Comparison of ENCODE assay signal across 26 mouse cellular contexts in the genomic region with DNA sequence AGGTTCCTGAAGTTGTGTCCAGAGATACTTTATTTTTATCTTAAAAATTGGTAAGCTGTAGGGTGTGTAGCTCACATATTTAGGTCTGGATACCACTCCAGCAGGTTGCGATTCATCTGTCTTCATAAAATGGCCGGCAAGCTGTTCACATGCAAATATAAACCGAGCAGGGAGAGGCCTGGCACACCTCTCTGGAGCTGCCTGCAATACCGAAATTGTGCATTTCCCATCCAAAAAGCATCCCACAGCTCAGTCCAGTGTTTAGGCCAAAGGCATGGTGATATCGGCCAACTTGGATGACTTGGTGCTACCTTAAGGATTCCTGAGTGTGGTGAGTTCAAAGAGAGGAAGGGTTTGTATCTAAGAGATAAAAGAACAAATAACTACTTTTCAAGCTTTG.
A peak's percentile ranks its signal among the peaks of the same experiment; 100 is the strongest.
DNase-seq lines count a peak whose midpoint lies in the region; ATAC-seq lines count a peak whose summit lies in the region.
"Had no signal": no experiment of that assay in that cellular context is flagged by ENCODE, and none has a peak within 500 bp of the region (broad histone marks: within the 10 kb centered on the region; RNA-seq: fewer than 3 reads in every experiment).

No protein-coding gene starts in this region.

- 0 out of 2 replicates have a peak, but pooled peaks have one; percentile 49 for ATAC-seq in forebrain, embryonic 16.5 days
- ATAC-seq in forebrain, embryonic 13.5 days, result no peak
- ATAC-seq in CD4-positive, CD25-positive, alpha-beta regulatory T cell, adult 4 months, result no peak
- ATAC-seq: forebrain, embryonic 14.5 days; liver, postnatal 0 days; lung, postnatal 0 days; Patski had no signal

- H3K36me3 ChIP-seq in forebrain, embryonic 16.5 days (ENCODE audit: control insufficient read depth, insufficient read depth), result no peaks in the 10 kb centered on the region
- H3K36me3 ChIP-seq in forebrain, embryonic 13.5 days (ENCODE audit: poor library complexity, severe bottlenecking), result 0 out of 2 replicates have a peak, but pooled peaks cover 4% of the 10 kb centered on the region
- H3K36me3 ChIP-seq: hindbrain, embryonic 13.5 days; midbrain, embryonic 12.5 days; stomach, embryonic 15.5 days had no signal

- 61% methylated on average over 5 of the region's 5 CpGs for WGBS in forebrain, embryonic 16.5 days
- 79% methylated on average over 5 of the region's 5 CpGs for WGBS in forebrain, embryonic 13.5 days

- no peak overlapping the region for H3K27ac ChIP-seq in forebrain, embryonic 16.5 days (ENCODE audit: low read length)
- H3K27ac ChIP-seq in forebrain, embryonic 13.5 days, result no peak overlapping the region
- H3K27ac ChIP-seq: hindbrain, embryonic 13.5 days; left cerebral cortex, adult 2 months; limb, embryonic 12.5 days; midbrain, embryonic 12.5 days; stomach, embryonic 15.5 days had no signal

- no peak overlapping the region for H3K4me3 ChIP-seq in forebrain, embryonic 16.5 days (replicated peaks; ENCODE audit: low read length)
- no peak overlapping the region for H3K4me3 ChIP-seq in forebrain, embryonic 13.5 days
- H3K4me3 ChIP-seq: hindbrain, embryonic 13.5 days; left cerebral cortex, adult 2 months; limb, embryonic 12.5 days; midbrain, embryonic 12.5 days; stomach, embryonic 15.5 days had no signal

- H3K9ac ChIP-seq in forebrain, embryonic 16.5 days (replicated peaks; ENCODE audit: low read depth, low read length), result no peak overlapping the region
- H3K9ac ChIP-seq in forebrain, embryonic 13.5 days, result no peak overlapping the region
- H3K9ac ChIP-seq: hindbrain, embryonic 13.5 days; limb, embryonic 12.5 days; liver, postnatal 0 days; midbrain, embryonic 12.5 days; stomach, embryonic 15.5 days had no signal

- peaks cover 10% of the 10 kb centered on the region for H3K4me1 ChIP-seq in forebrain, embryonic 16.5 days (replicated peaks; ENCODE audit: control insufficient read depth, insufficient read depth, low read length)
- H3K4me1 ChIP-seq in forebrain, embryonic 13.5 days, result peaks cover 24% of the 10 kb centered on the region
- H3K4me1 ChIP-seq: limb, embryonic 12.5 days; stomach, embryonic 15.5 days had no signal

- no peaks in the 10 kb centered on the region for H3K9me3 ChIP-seq in forebrain, embryonic 16.5 days (ENCODE audit: control insufficient read depth, low read length)
- no peaks in the 10 kb centered on the region for H3K9me3 ChIP-seq in forebrain, embryonic 13.5 days (replicated peaks)
- H3K9me3 ChIP-seq: hindbrain, embryonic 13.5 days; limb, embryonic 12.5 days; midbrain, embryonic 12.5 days; stomach, embryonic 15.5 days had no signal

- H3K4me2 ChIP-seq in forebrain, embryonic 16.5 days (ENCODE audit: low read length), result no peak overlapping the region
- H3K4me2 ChIP-seq in forebrain, embryonic 13.5 days, result no peak overlapping the region
- H3K4me2 ChIP-seq: hindbrain, embryonic 13.5 days; limb, embryonic 12.5 days; liver, embryonic 11.5 days; midbrain, embryonic 12.5 days; stomach, embryonic 15.5 days had no signal

- peak; percentile 4 for DNase-seq in ES-CJ7 (ENCODE audit: low read depth, low spot score)
- peak; percentile 73 for DNase-seq in cerebellum, adult 11-12 months
- peak; percentile 76 to 80 for DNase-seq in cerebellum, postnatal 10 days
- no peak for DNase-seq in adrenal gland, postnatal 4 days (ENCODE audit: low spot score in 2 of 2)
- no peak for DNase-seq in embryo, embryonic 9.5 days (ENCODE audit: extremely low spot score)
- DNase-seq: adrenal gland, adult 8-10 months; embryo, embryonic 11 days; gastrocnemius, postnatal 36 days; heart, postnatal 36 days; kidney, adult 2 months; kidney, postnatal 10 days; liver, postnatal 0 days; thymus, adult 18-20 months; thymus, postnatal 36 days had no signal

- H3K27me3 ChIP-seq in forebrain, embryonic 16.5 days (replicated peaks; ENCODE audit: control insufficient read depth, insufficient read depth, low read length), result no peaks in the 10 kb centered on the region
- no peaks in the 10 kb centered on the region for H3K27me3 ChIP-seq in forebrain, embryonic 13.5 days
- H3K27me3 ChIP-seq: hindbrain, embryonic 13.5 days; limb, embryonic 12.5 days; midbrain, embryonic 12.5 days; Patski; stomach, embryonic 15.5 days had no signal

Comparison
In these comparisons a context has a peak if more than half of its experiments do, and no peak if none do; other contexts are left out.
1. DNase-seq: peak in ES-CJ7 (single experiment), cerebellum, adult 11-12 months (single experiment) and cerebellum, postnatal 10 days (2 of 2); none in adrenal gland, postnatal 4 days (0 of 2) and embryo, embryonic 9.5 days (single experiment).